Mouse (Mus musculus) frontal cortex, postnatal 36 days (tissue): ENCODE data around the gene Coq4.

Experiments
- DNase-seq, 2 experiments: peaks; one replicate each; pipeline ENCODE4 v3.0.0; 2022; ENCODE audit warnings: low spot score in 2 of 2

Coq4 gene

GRCm38 (mm10) chr2:29845636-29846035, 58.3 kb downstream of the Coq4 start:
- DNase-seq, result no peak

- DNase-seq, result no peak
Observed at GRCm38 (mm10) chr2:29846061-29846853, 59.0 kb downstream of the Coq4 start.

GRCm38 (mm10) chr2:29846911-29847310, 59.6 kb downstream of the Coq4 start:
- no peak for DNase-seq
